Mouse (Mus musculus) intestine, embryonic 16.5 days (tissue): ENCODE measurements around the gene Stk36. TPM values are rescaled to one million over a fixed set of nuclear protein-coding genes. Genes with fewer than 3 reads are reported as not detected.

ENCODE experiments used
- ATAC-seq: fragments of 200-750 bp; cut with Nextera tagmentation; 2 replicates; pipeline ENCODE4 v1.8.0; 2017; ENCODE audit warnings: moderate TSS enrichment, moderate library complexity
- H3K27ac ChIP-seq: fragments of 300-500 bp; sonication (generic); 2 replicates; pipeline ENCODE4 v1.5.1; 2014; ENCODE audit warnings: mild to moderate bottlenecking, low read length
- H3K27me3 ChIP-seq: fragments of 300-500 bp; sonication (generic); replicated peaks from 2 replicates; pipeline ENCODE4 v1.6.1; 2014; ENCODE audit warnings: low read length, control low read depth, mixed read lengths; ENCODE audit not compliant: control insufficient read depth, insufficient read depth
- H3K36me3 ChIP-seq: fragments of 300-500 bp; sonication (generic); 2 replicates; pipeline ENCODE4 v1.6.1; 2014; ENCODE audit warnings: low read length, control low read depth; ENCODE audit not compliant: control insufficient read depth, insufficient read depth
- H3K4me1 ChIP-seq: fragments of 300-500 bp; sonication (generic); 2 replicates; pipeline ENCODE4 v1.6.1; 2014; ENCODE audit warnings: low read length, control low read depth, mixed read lengths; ENCODE audit not compliant: control insufficient read depth, insufficient read depth
- H3K4me2 ChIP-seq: fragments of 300-500 bp; sonication (generic); 2 replicates; pipeline ENCODE4 v1.6.1; 2014; ENCODE audit warnings: low read depth, low read length, control low read depth
- H3K4me3 ChIP-seq: fragments of 300-500 bp; sonication (generic); 2 replicates; pipeline ENCODE4 v1.5.1; 2014; ENCODE audit warnings: mild to moderate bottlenecking, low read length
- H3K9ac ChIP-seq: fragments of 300-500 bp; sonication (generic); 2 replicates; pipeline ENCODE4 v1.6.1; 2014; ENCODE audit warnings: low read depth, low read length
- H3K9me3 ChIP-seq: fragments of 300-500 bp; sonication (generic); 2 replicates; pipeline ENCODE4 v1.6.1; 2016; ENCODE audit warnings: low read length, control low read depth; ENCODE audit not compliant: control insufficient read depth
- WGBS: fragments of 180-500 bp; shearing (Covaris S2); extraction: QIAGEN DNeasy Blood & Tissue Kit; methylation state at CpG from one replicate; pipeline ENCODE4 v1.1.7; 2014; 5-methylcytosine and 5-hydroxymethylcytosine counted together
- polyA plus RNA-seq: library from polyadenylated mRNA; unstranded; fragments of >200 nt; fragmentation: Nextera tagmentation; extraction: Ambion mirVana; gene quantifications from 2 replicates; pipeline ENCODE4 v1.2.1, GENCODE M21; 2015

Stk36 gene
- polyA plus RNA-seq = 3.0 and 3.3 TPM in 2 replicates

GRCm38 (mm10) chr1:74601267-74601962, at the start of gene Stk36, which contains the start of gene Rnf25:
TSS of gene Stk36 (plus strand) at chr1:74601445.
TSS of gene Rnf25 (minus strand) at chr1:74601397.
- H3K36me3 ChIP-seq = 0 out of 2 replicates have a peak, but pooled peaks cover 4% of the 10 kb centered on the region
- peak within 1 kb of the TSS; percentile 89 for H3K4me3 ChIP-seq
- H3K9ac ChIP-seq = peak within 1 kb of the TSS; percentile 85
- no peaks in the 10 kb centered on the region for H3K27me3 ChIP-seq
- H3K27ac ChIP-seq = peak within 1 kb of the TSS; percentile 57; the same call in 1 of the 2 replicates
- H3K9me3 ChIP-seq = no peaks in the 10 kb centered on the region
- ATAC-seq = peak; percentile 92
- H3K4me2 ChIP-seq = peak within 1 kb of the TSS; percentile 68
- 6% methylated on average over 25 of the region's 25 CpGs for WGBS
- peaks cover 10% of the 10 kb centered on the region for H3K4me1 ChIP-seq

GRCm38 (mm10) chr1:74559061-74559460, 42.2 kb upstream of the Stk36 start:
- no peak for ATAC-seq
- WGBS = 81% methylated on average over 5 of the region's 5 CpGs

GRCm38 (mm10) chr1:74565834-74566233, 35.4 kb upstream of the Stk36 start:
- Histone ChIP-seq H3K4me3 (no peak overlapping the region), H3K36me3 (peaks cover 25% of the 10 kb centered on the region), H3K4me1 (no peaks in the 10 kb centered on the region), H3K27me3 (no peaks in the 10 kb centered on the region), H3K9ac (no peak overlapping the region), H3K27ac (no peak overlapping the region), H3K4me2 (no peak overlapping the region), H3K9me3 (no peaks in the 10 kb centered on the region)
- no peak for ATAC-seq
- 90% methylated on average over 6 of the region's 6 CpGs for WGBS

More at GRCm38 (mm10) chr1:74559061-74559460, 42.2 kb upstream of the Stk36 start:
- Histone ChIP-seq H3K9me3 (no peaks in the 10 kb centered on the region), H3K27ac (no peak overlapping the region), H3K9ac (no peak overlapping the region), H3K4me3 (no peak overlapping the region), H3K27me3 (no peaks in the 10 kb centered on the region), H3K4me1 (no peaks in the 10 kb centered on the region), H3K4me2 (no peak overlapping the region), H3K36me3 (no peaks in the 10 kb centered on the region)

- 94% methylated on average over 29 of the region's 29 CpGs for WGBS
- Histone ChIP-seq H3K4me3 (no peak overlapping the region), H3K4me1 (no peaks in the 10 kb centered on the region), H3K9me3 (no peaks in the 10 kb centered on the region), H3K36me3 (peaks cover 30% of the 10 kb centered on the region), H3K27ac (no peak overlapping the region), H3K27me3 (no peaks in the 10 kb centered on the region), H3K4me2 (no peak overlapping the region), H3K9ac (no peak overlapping the region)
- ATAC-seq = no peak
Observed at GRCm38 (mm10) chr1:74569739-74570719, 31.2 kb upstream of the Stk36 start.

GRCm38 (mm10) chr1:74582621-74583020, 18.6 kb upstream of the Stk36 start:
- no peak overlapping the region for H3K9ac ChIP-seq

GRCm38 (mm10) chr1:74584616-74585398, 16.4 kb upstream of the Stk36 start:
- Histone ChIP-seq H3K27me3 (no peaks in the 10 kb centered on the region), H3K9ac (no peak overlapping the region), H3K4me1 (peaks cover 15% of the 10 kb centered on the region), H3K9me3 (no peaks in the 10 kb centered on the region), H3K36me3 (peaks cover under 1% of the 10 kb centered on the region; the same call in 1 of the 2 replicates), H3K4me2 (no peak overlapping the region), H3K4me3 (no peak overlapping the region), H3K27ac (no peak overlapping the region)
- WGBS = 94% methylated on average over 3 of the region's 3 CpGs
- no peak for ATAC-seq

More at GRCm38 (mm10) chr1:74582621-74583020, 18.6 kb upstream of the Stk36 start:
- no peak overlapping the region for H3K27ac ChIP-seq
- ATAC-seq = no peak
- no peaks in the 10 kb centered on the region for H3K9me3 ChIP-seq
- H3K4me1 ChIP-seq = peaks cover 6% of the 10 kb centered on the region
- 83% methylated on average over 3 of the region's 3 CpGs for WGBS
- no peaks in the 10 kb centered on the region for H3K27me3 ChIP-seq
- H3K4me2 ChIP-seq = no peak overlapping the region
- H3K36me3 ChIP-seq = peaks cover 11% of the 10 kb centered on the region
- H3K4me3 ChIP-seq = no peak overlapping the region

GRCm38 (mm10) chr1:74587233-74587772, 13.9 kb upstream of the Stk36 start:
- H3K4me2 ChIP-seq = peak overlapping the region; percentile 78
- no peaks in the 10 kb centered on the region for H3K9me3 ChIP-seq
- H3K4me3 ChIP-seq = peak overlapping the region; percentile 87
- WGBS = 0% methylated on average over 24 of the region's 24 CpGs
- peak overlapping the region; percentile 83 for H3K27ac ChIP-seq
- H3K36me3 ChIP-seq = no peaks in the 10 kb centered on the region; the same call in 1 of the 2 replicates
- H3K9ac ChIP-seq = peak overlapping the region; percentile 81
- H3K4me1 ChIP-seq = peaks cover 15% of the 10 kb centered on the region
- no peaks in the 10 kb centered on the region for H3K27me3 ChIP-seq
- no peak; the same call in 1 of the 2 replicates for ATAC-seq

GRCm38 (mm10) chr1:74587773-74588445, 13.3 kb upstream of the Stk36 start, which contains the start of the genes Zfp142 and Bcs1l:
TSS of gene Zfp142 (minus strand) at chr1:74588246.
TSS of gene Bcs1l (plus strand) at chr1:74588289.
- WGBS = under 1% methylated on average over 48 of the region's 48 CpGs
- Histone ChIP-seq H3K4me2 (peak within 1 kb of the TSS; percentile 78), H3K36me3 (no peaks in the 10 kb centered on the region; the same call in 1 of the 2 replicates), H3K9ac (peak within 1 kb of the TSS; percentile 81), H3K9me3 (no peaks in the 10 kb centered on the region), H3K4me1 (peaks cover 15% of the 10 kb centered on the region), H3K27ac (peak within 1 kb of the TSS; percentile 83), H3K4me3 (peak within 1 kb of the TSS; percentile 87), H3K27me3 (no peaks in the 10 kb centered on the region)
- peak; percentile 99 for ATAC-seq
